Mouse (Mus musculus) adrenal gland (tissue): ENCODE measurements at regions not wholly inside any gene's neighbourhood (a gene's known extent, or its start where the extent isn't known, plus 50 kb on each side); places are given as distances from the start of the nearest gene placed in this dataset.

Experiments
- intact Hi-C: fragments of 180-260 bp; cut with DNase I; formaldehyde crosslinking; loops from one replicate; pipeline ENCODE4 v1.15.1; 2025

GRCm38 (mm10) chr11:33061570-33061969 lies 85.6 kb downstream of the Fgf18 start:
- intact Hi-C loops = no loop called here

GRCm38 (mm10) chr11:33060352-33060751 lies 86.8 kb downstream of the Fgf18 start:
- intact Hi-C loops = no loop called here

GRCm38 (mm10) chr11:33050216-33050615 lies 97.0 kb downstream of the Fgf18 start:
- intact Hi-C loops = no loop called here

- intact Hi-C loops = no loop called here
These were observed 107.1 kb downstream of the Fgf18 start for GRCm38 (mm10) chr11:33039854-33040792.

GRCm38 (mm10) chr11:33036367-33036766 lies 110.8 kb downstream of the Fgf18 start:
- intact Hi-C loops = no loop called here

GRCm38 (mm10) chr11:33028920-33029319 lies 118.3 kb downstream of the Fgf18 start:
- intact Hi-C loops = loop anchor here (2.0 kb wide), 1 partner anchor 118 kb away; the partner anchor contains the start of gene Fgf18

- intact Hi-C loops = no loop called here
These were observed 120.1 kb downstream of the Fgf18 start for GRCm38 (mm10) chr11:33027121-33027520.

GRCm38 (mm10) chr11:33013229-33014185 lies 133.7 kb downstream of the Fgf18 start:
- intact Hi-C loops = no loop called here

- intact Hi-C loops = no loop called here
These were observed 134.6 kb downstream of the Fgf18 start for GRCm38 (mm10) chr11:33012384-33013160.

- intact Hi-C loops = no loop called here
These were observed 138.6 kb downstream of the Fgf18 start for GRCm38 (mm10) chr11:33008611-33009010.

- intact Hi-C loops = no loop called here
These were observed 139.2 kb downstream of the Fgf18 start for GRCm38 (mm10) chr11:33007826-33008530.

- intact Hi-C loops = no loop called here
These were observed 139.8 kb downstream of the Fgf18 start for GRCm38 (mm10) chr11:33007366-33007765.

GRCm38 (mm10) chr11:33005183-33005582 lies 142.0 kb downstream of the Fgf18 start:
- intact Hi-C loops = no loop called here

GRCm38 (mm10) chr11:33004603-33005002 lies 142.6 kb downstream of the Fgf18 start:
- intact Hi-C loops = no loop called here

GRCm38 (mm10) chr11:32999684-33000255 lies 147.4 kb downstream of the Fgf18 start:
- intact Hi-C loops = no loop called here

- intact Hi-C loops = no loop called here
These were observed 148.3 kb downstream of the Fgf18 start for GRCm38 (mm10) chr11:32998687-32999605.

GRCm38 (mm10) chr11:32994391-32994790 lies 152.8 kb downstream of the Fgf18 start:
- intact Hi-C loops = no loop called here

- intact Hi-C loops = no loop called here
These were observed 153.8 kb downstream of the Fgf18 start for GRCm38 (mm10) chr11:32993439-32993838.
